Mouse (Mus musculus) cerebellum, adult 9-10 months (tissue): ENCODE results near the gene Dyrk1a.

ENCODE experiments used
- DNase-seq: peaks from one replicate; pipeline ENCODE4 v3.0.0; 2022

Dyrk1a gene

GRCm38 (mm10) chr16:94720476-94721153 lies 150.8 kb downstream of the Dyrk1a start:
- no peak for DNase-seq

GRCm38 (mm10) chr16:94721549-94722006 lies 151.8 kb downstream of the Dyrk1a start:
- DNase-seq: no peak

GRCm38 (mm10) chr16:94722936-94723335 lies 153.1 kb downstream of the Dyrk1a start:
- peak; percentile 43 for DNase-seq

GRCm38 (mm10) chr16:94724061-94724596 lies 154.3 kb downstream of the Dyrk1a start:
- peak; percentile 95 for DNase-seq

GRCm38 (mm10) chr16:94724747-94725211 lies 155.0 kb downstream of the Dyrk1a start:
- DNase-seq: peak; percentile 69

- DNase-seq: no peak
Measured at GRCm38 (mm10) chr16:94729236-94729635, 159.4 kb downstream of the Dyrk1a start.

- no peak for DNase-seq
Measured at GRCm38 (mm10) chr16:94731027-94731426, 161.2 kb downstream of the Dyrk1a start.

GRCm38 (mm10) chr16:94735472-94735871 lies 165.7 kb downstream of the Dyrk1a start:
- DNase-seq: no peak

- DNase-seq: no peak
Measured at GRCm38 (mm10) chr16:94736462-94737358, 166.9 kb downstream of the Dyrk1a start.

GRCm38 (mm10) chr16:94737359-94737687 lies 167.5 kb downstream of the Dyrk1a start:
- no peak for DNase-seq

- peak; percentile 66 for DNase-seq
Measured at GRCm38 (mm10) chr16:94743853-94744501, 174.2 kb downstream of the Dyrk1a start.

- DNase-seq: peak; percentile 64
Measured at GRCm38 (mm10) chr16:94745016-94745415, 175.2 kb downstream of the Dyrk1a start.
